Mouse (Mus musculus) kidney, adult 2 months (tissue): Measurements from ENCODE around the gene Fa2h.

Experiments used
- CTCF ChIP-seq: fragments of 200-500 bp; conservative IDR thresholded peaks from 2 replicates; pipeline ENCODE4 v1.5.1; 2011; ENCODE audit warnings: low read depth, mild to moderate bottlenecking, control low read depth, low read length, moderate library complexity, mixed read lengths; ENCODE audit not compliant: insufficient read depth, insufficient read length
- POLR2A ChIP-seq: fragments of 200-500 bp; IDR thresholded peaks from one replicate; pipeline ENCODE4 v1.6.1; 2011; ENCODE audit warnings: low read depth, low read length, control low read depth

GRCm38 (mm10) chr8:111424646-111425045 lies 31.0 kb upstream of the Fa2h start:
- TF ChIP-seq CTCF = no peak
- TF ChIP-seq POLR2A = no peak
